Mouse (Mus musculus) myocyte (in vitro differentiated cells): Measurements from ENCODE around the gene Nfatc2. TPM values are rescaled to one million over a fixed set of nuclear protein-coding genes. Genes with fewer than 3 reads are reported as not detected.

Source experiments
- H3K27me3 ChIP-seq: one replicate; pipeline ENCODE4 v1.6.1; 2011; ENCODE audit not compliant: control insufficient read depth, insufficient read depth, insufficient read length
- H3K36me3 ChIP-seq: one replicate; pipeline ENCODE4 v1.6.1; 2011; ENCODE audit not compliant: control insufficient read depth, insufficient read depth
- H3K4me2 ChIP-seq: one replicate; pipeline ENCODE4 v1.6.1; 2011; ENCODE audit warnings: low read depth, control low read depth
- H3K4me3 ChIP-seq: one replicate; pipeline ENCODE4 v1.5.1; 2011; ENCODE audit warnings: mild to moderate bottlenecking, control low read depth, moderate library complexity
- H3K79me2 ChIP-seq: one replicate; pipeline ENCODE4 v1.6.1; 2011; ENCODE audit not compliant: control insufficient read depth, insufficient read depth
- H3ac ChIP-seq: one replicate; pipeline ENCODE4 v1.6.1; 2011; ENCODE audit not compliant: control insufficient read depth, insufficient read length
- CEBPB ChIP-seq: IDR thresholded peaks from 2 replicates; pipeline ENCODE4 v1.6.1; 2011; ENCODE audit warnings: mild to moderate bottlenecking, moderate library complexity; ENCODE audit not compliant: poor library complexity, insufficient read depth, severe bottlenecking
- E2F4 ChIP-seq: IDR thresholded peaks from one replicate; pipeline ENCODE4 v1.6.1; 2011; ENCODE audit warnings: mild to moderate bottlenecking, control low read depth, moderate library complexity; ENCODE audit not compliant: insufficient read depth
- MAX ChIP-seq: IDR thresholded peaks from one replicate; pipeline ENCODE4 v1.6.1; 2011; ENCODE audit warnings: low read depth, mild to moderate bottlenecking, control low read depth
- MYOD1 ChIP-seq, 3 experiments: IDR thresholded peaks; one replicate each; pipeline ENCODE4 v1.6.1; 2011; ENCODE audit warnings: control low read depth in 2 of 3, low read depth in 2 of 3, mild to moderate bottlenecking in 2 of 3, moderate library complexity in 1 of 3; ENCODE audit not compliant: insufficient read length in 2 of 3, control insufficient read depth in 1 of 3
- MYOG ChIP-seq, 3 experiments: IDR thresholded peaks; one replicate each; pipeline ENCODE4 v1.6.1; 2011; ENCODE audit warnings: control low read depth in 2 of 3, low read depth in 2 of 3, mild to moderate bottlenecking in 2 of 3; ENCODE audit not compliant: insufficient read length in 2 of 3, control insufficient read depth in 1 of 3, insufficient read depth in 1 of 3
- POLR2A ChIP-seq: IDR thresholded peaks from one replicate; pipeline ENCODE4 v1.6.1; 2011; ENCODE audit warnings: low read depth, mild to moderate bottlenecking, control low read depth, moderate library complexity; ENCODE audit not compliant: insufficient read length
- POLR2AphosphoS2 ChIP-seq: IDR thresholded peaks from one replicate; pipeline ENCODE4 v1.6.1; 2011; ENCODE audit warnings: low read depth, control low read depth; ENCODE audit not compliant: insufficient read length
- REST ChIP-seq: IDR thresholded peaks from one replicate; pipeline ENCODE4 v1.6.1; 2011; ENCODE audit warnings: mild to moderate bottlenecking, control low read depth, moderate library complexity; ENCODE audit not compliant: insufficient read depth, insufficient read length
- SRF ChIP-seq: IDR thresholded peaks from one replicate; pipeline ENCODE4 v1.6.1; 2011; ENCODE audit warnings: low read depth; ENCODE audit not compliant: control insufficient read depth, insufficient read length
- TCF12 ChIP-seq: IDR thresholded peaks from one replicate; pipeline ENCODE4 v1.6.1; 2011; ENCODE audit warnings: mild to moderate bottlenecking, control low read depth; ENCODE audit not compliant: poor library complexity, insufficient read depth, severe bottlenecking
- TCF3 ChIP-seq: IDR thresholded peaks from one replicate; pipeline ENCODE4 v1.6.1; 2011; ENCODE audit warnings: low read depth, control low read depth; ENCODE audit not compliant: insufficient read length
- USF1 ChIP-seq: IDR thresholded peaks from one replicate; pipeline ENCODE4 v1.6.1; 2011; ENCODE audit warnings: low read depth, mild to moderate bottlenecking, control low read depth, moderate library complexity
- polyA plus RNA-seq: library from polyadenylated mRNA; unstranded; fragments of >200 nt; fragmentation: generic; extraction: Trizol; gene quantifications from one replicate; pipeline ENCODE4 v1.2.1, GENCODE M21; 2012; ENCODE audit warnings: missing spikeins

Gene Nfatc2
- polyA plus RNA-seq, 1 experiment, result 0.55 TPM

DNA sequence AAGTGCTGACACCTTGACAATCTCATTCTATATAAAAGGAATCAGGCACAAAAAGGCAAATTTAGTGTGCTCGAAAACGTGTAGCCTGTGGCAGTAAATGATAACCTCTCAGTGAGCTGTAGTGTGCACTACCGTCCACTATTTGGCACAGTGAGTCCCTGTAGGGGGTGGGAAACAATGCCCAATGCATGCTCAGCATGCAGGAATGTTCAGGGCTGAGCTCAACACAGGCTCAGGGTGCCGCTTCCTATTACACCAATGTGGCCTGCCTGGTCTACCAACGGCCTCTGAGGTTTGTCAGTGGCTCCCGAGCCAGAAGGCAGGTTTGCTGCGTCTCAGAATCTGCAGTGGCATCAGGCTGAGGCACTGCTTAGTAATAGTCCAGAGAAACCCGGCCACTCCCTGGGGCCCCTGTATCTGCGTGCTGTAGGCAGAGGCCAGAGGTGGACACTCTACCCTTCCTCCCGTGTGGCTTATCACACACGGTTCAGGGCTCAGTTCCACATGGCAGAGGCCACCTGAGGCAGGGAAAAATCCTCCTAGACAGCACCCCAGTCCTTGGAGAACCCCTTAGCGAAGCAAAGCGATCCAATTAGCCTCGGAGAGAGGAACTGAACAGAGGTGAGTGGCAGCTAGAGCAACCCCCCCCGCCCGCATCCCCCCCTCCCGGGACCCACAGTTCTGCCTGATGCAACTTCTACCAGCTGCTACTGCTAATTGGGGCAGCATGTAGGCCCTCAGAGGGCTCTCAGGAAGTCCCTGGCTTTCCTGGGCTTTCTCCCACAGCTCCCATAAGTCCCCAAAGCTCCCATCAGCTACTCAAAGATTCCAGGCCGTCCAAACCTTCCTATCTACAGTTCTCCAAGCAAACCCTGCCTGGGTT, 74.7 kb downstream of the Nfatc2 start:
- no peak overlapping the region for H3ac ChIP-seq
- H3K27me3 ChIP-seq, result no peaks in the 10 kb centered on the region
- H3K4me2 ChIP-seq, result no peak overlapping the region
- H3K36me3 ChIP-seq, result no peaks in the 10 kb centered on the region
- no peak overlapping the region for H3K4me3 ChIP-seq
- TF ChIP-seq MAX (no peak), E2F4 (no peak), MYOG (IDR thresholded peaks at IDR 0.05; ENCODE audit: control insufficient read depth in 1 of 3, insufficient read depth in 1 of 3, insufficient read length in 2 of 3, low read depth in 2 of 3) (no peak), TCF12 (no peak), CEBPB (no peak), POLR2AphosphoS2 (no peak), MYOD1 (IDR thresholded peaks at IDR 0.05; ENCODE audit: control insufficient read depth in 1 of 3, insufficient read length in 2 of 3, low read depth in 2 of 3) (no peak), REST (no peak), TCF3 (no peak), POLR2A (no peak), SRF (no peak), USF1 (no peak)
- H3K79me2 ChIP-seq, result no peaks in the 10 kb centered on the region

DNA sequence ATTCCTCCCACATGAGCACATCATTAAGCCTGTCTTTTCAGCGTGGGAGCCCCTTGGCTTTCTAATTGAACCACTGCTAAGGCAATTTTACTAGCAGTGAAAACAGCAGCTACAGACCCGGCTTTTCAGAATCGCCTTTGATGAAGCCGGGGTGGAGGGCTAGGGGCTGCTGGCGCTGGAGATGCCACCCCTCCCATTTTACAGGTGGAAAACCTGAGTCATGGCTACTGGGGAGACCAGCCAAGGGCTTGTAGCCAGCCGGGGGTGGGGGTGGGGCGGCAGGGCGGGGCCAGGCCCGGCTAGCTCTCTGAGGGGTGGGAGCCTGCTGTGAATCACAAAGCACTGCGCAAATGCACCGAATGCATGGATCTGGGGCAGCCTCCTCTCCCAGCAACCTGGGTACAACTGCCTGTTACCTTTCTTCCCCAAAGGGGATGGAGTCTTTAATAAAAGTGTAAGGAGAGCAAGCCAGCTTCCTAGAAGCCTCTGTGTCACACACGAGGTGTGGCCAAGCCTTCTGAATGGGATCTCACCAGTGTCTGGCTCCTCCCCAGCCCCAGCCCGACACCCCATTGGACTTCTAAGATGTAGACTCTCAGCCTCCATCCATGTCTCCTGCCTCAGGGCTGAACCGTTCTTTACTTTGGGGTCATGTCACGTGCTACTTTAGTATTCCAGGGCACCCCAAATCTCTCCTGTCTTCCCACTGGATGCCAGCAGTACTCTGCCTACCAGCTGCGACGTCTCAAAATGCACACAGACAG, 75.9 kb downstream of the Nfatc2 start:
- no peak overlapping the region for H3K4me3 ChIP-seq
- H3K27me3 ChIP-seq, result no peaks in the 10 kb centered on the region
- no peak overlapping the region for H3ac ChIP-seq
- H3K4me2 ChIP-seq, result peak overlapping the region; percentile 87
- H3K36me3 ChIP-seq, result no peaks in the 10 kb centered on the region
- no peaks in the 10 kb centered on the region for H3K79me2 ChIP-seq
- no peak for TF ChIP-seq MYOD1 (IDR thresholded peaks at IDR 0.05; ENCODE audit: control insufficient read depth in 1 of 3, insufficient read length in 2 of 3, low read depth in 2 of 3)
- no peak for TF ChIP-seq POLR2AphosphoS2
- no peak for TF ChIP-seq POLR2A
- no peak for TF ChIP-seq REST
- TF ChIP-seq TCF12, result no peak
- no peak for TF ChIP-seq E2F4

- H3K27me3 ChIP-seq, result no peaks in the 10 kb centered on the region
- peak overlapping the region; percentile 87 for H3K4me2 ChIP-seq
- H3K79me2 ChIP-seq, result no peaks in the 10 kb centered on the region
- H3K36me3 ChIP-seq, result no peaks in the 10 kb centered on the region
- H3K4me3 ChIP-seq, result no peak overlapping the region
- TF ChIP-seq TCF3 (no peak), MAX (no peak), TCF12 (no peak), E2F4 (no peak), CEBPB (no peak), MYOG (IDR thresholded peaks at IDR 0.05; ENCODE audit: control insufficient read depth in 1 of 3, insufficient read depth in 1 of 3, insufficient read length in 2 of 3, low read depth in 2 of 3) (peak in 1 of 3 experiments; percentile 3), SRF (peak; percentile 44), POLR2A (no peak), USF1 (no peak), POLR2AphosphoS2 (no peak), REST (no peak), MYOD1 (IDR thresholded peaks at IDR 0.05; ENCODE audit: control insufficient read depth in 1 of 3, insufficient read length in 2 of 3, low read depth in 2 of 3) (peak in 2 of 3 experiments; percentile 37 to 59)
- H3ac ChIP-seq, result no peak overlapping the region
These were observed 76.5 kb downstream of the Nfatc2 start for GRCm38 (mm10) chr2:168524905-168525381.

- Histone ChIP-seq H3K36me3 (no peaks in the 10 kb centered on the region), H3K27me3 (no peaks in the 10 kb centered on the region), H3K79me2 (no peaks in the 10 kb centered on the region), H3K4me3 (no peak overlapping the region), H3K4me2 (no peak overlapping the region), H3ac (no peak overlapping the region)
- TF ChIP-seq USF1 (no peak), MYOD1 (IDR thresholded peaks at IDR 0.05; ENCODE audit: control insufficient read depth in 1 of 3, insufficient read length in 2 of 3, low read depth in 2 of 3) (peak in 1 of 3 experiments; percentile 42), MYOG (IDR thresholded peaks at IDR 0.05; ENCODE audit: control insufficient read depth in 1 of 3, insufficient read depth in 1 of 3, insufficient read length in 2 of 3, low read depth in 2 of 3) (peak in 1 of 3 experiments; percentile 48)
These were observed 79.2 kb downstream of the Nfatc2 start for GRCm38 (mm10) chr2:168522247-168522646.

GRCm38 (mm10) chr2:168520771-168521170, 80.7 kb downstream of the Nfatc2 start:
- no peak overlapping the region for H3ac ChIP-seq
- no peak overlapping the region for H3K4me2 ChIP-seq
- TF ChIP-seq POLR2A (no peak), USF1 (peak; percentile 25), POLR2AphosphoS2 (no peak), SRF (no peak), MYOD1 (IDR thresholded peaks at IDR 0.05; ENCODE audit: control insufficient read depth in 1 of 3, insufficient read length in 2 of 3, low read depth in 2 of 3) (peak in 1 of 3 experiments; percentile 46), TCF3 (no peak), REST (no peak), MAX (no peak), E2F4 (no peak), TCF12 (no peak), MYOG (IDR thresholded peaks at IDR 0.05; ENCODE audit: control insufficient read depth in 1 of 3, insufficient read depth in 1 of 3, insufficient read length in 2 of 3, low read depth in 2 of 3) (peak in 1 of 3 experiments; percentile 66)
- no peaks in the 10 kb centered on the region for H3K27me3 ChIP-seq
- H3K4me3 ChIP-seq, result no peak overlapping the region
- no peaks in the 10 kb centered on the region for H3K79me2 ChIP-seq
- H3K36me3 ChIP-seq, result no peaks in the 10 kb centered on the region
